Mouse (Mus musculus): ENCODE data around the gene Auts2. TPM values are rescaled to one million over a fixed set of nuclear protein-coding genes. Genes with fewer than 3 reads are reported as not detected.

Gene Auts2
- polyA plus RNA-seq, 1 experiment from 2014 or later = 19.0 TPM

DNA sequence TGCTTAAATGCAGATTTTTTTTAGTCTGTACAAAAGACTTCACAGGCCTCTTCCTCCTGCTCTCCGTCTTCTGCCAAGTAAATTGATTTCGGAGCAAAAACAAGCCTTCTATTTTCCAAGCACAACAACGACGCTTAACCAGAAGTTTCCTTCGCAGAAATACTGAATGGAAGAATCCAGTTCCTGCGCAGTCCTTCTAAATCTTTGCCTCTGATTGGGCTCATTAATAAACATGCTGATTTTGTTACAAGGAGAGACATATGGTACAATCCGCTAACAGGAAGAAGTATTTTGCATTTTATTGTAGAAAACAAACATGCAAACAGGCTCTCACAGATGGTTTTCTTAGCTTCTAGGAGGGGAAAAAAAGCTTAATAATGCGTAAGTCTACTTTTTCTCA lies 878.1 kb downstream of the Auts2 start:
- no peaks in the 10 kb centered on the region for H3K36me3 ChIP-seq
- no peak for ATAC-seq

GRCm38 (mm10) chr5:131664657-131665056 lies 878.5 kb downstream of the Auts2 start:
- Histone ChIP-seq H3K4me1 (replicated peaks) (no peaks in the 10 kb centered on the region), H3K36me3 (no peaks in the 10 kb centered on the region), H3K9ac (no peak overlapping the region), H3K4me2 (replicated peaks) (no peak overlapping the region), H3K4me3 (replicated peaks) (no peak overlapping the region), H3K9me3 (no peaks in the 10 kb centered on the region), H3K27ac (no peak overlapping the region), H3K27me3 (replicated peaks) (no peaks in the 10 kb centered on the region)
- 89% methylated on average over 7 of the region's 7 CpGs for WGBS
- ATAC-seq = no peak

More for the DNA sequence above, 878.1 kb downstream of the Auts2 start:
- Histone ChIP-seq H3K27ac (no peak overlapping the region), H3K4me3 (replicated peaks) (no peak overlapping the region), H3K4me2 (replicated peaks) (no peak overlapping the region), H3K9ac (no peak overlapping the region), H3K9me3 (no peaks in the 10 kb centered on the region), H3K27me3 (replicated peaks) (no peaks in the 10 kb centered on the region), H3K4me1 (replicated peaks) (no peaks in the 10 kb centered on the region)
- 82% methylated on average over 8 of the region's 8 CpGs for WGBS

- 86% methylated on average over 2 of the region's 2 CpGs for WGBS
- Histone ChIP-seq H3K27ac (no peak overlapping the region), H3K9ac (no peak overlapping the region), H3K9me3 (no peaks in the 10 kb centered on the region), H3K36me3 (no peaks in the 10 kb centered on the region), H3K4me1 (replicated peaks) (no peaks in the 10 kb centered on the region), H3K4me3 (replicated peaks) (no peak overlapping the region), H3K4me2 (replicated peaks) (no peak overlapping the region), H3K27me3 (replicated peaks) (no peaks in the 10 kb centered on the region)
- ATAC-seq = no peak
These were observed 880.5 kb downstream of the Auts2 start for GRCm38 (mm10) chr5:131662657-131663056.

DNA sequence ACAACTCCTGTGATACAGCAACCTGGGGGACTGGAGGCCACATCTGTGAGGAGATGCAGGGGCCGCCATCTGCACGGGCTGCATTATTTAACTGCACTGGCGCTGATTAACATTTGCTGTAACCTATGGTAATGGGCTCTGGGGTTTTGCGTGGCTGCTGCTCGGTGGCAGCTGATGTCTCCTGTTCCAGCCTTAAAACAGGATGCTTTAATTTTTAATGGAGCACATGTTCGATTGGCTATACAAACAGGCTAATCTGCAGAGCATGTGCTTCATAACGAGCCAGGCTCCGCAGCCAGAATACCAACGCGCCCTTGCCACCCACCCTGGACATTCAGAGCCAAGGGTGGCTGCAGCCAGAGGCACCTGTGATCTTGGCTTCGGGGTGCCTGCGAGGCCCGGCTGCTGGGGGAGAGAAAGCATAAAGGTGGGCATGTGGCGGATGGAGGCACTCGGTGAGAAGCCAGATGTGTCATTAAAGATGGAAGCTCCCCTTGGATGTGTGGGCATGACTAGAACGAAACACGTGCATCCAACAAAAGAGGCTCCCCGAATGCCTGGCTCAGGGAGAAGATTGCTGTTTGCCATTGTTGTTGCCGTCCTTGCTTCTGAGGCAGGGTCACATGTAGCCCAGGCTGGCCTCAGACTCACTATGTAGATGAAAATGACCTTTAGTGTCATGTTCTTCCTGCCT lies 884.2 kb downstream of the Auts2 start:
- Histone ChIP-seq H3K9me3 (no peaks in the 10 kb centered on the region), H3K9ac (no peak overlapping the region), H3K4me3 (replicated peaks) (no peak overlapping the region), H3K4me2 (replicated peaks) (no peak overlapping the region), H3K27me3 (replicated peaks) (no peaks in the 10 kb centered on the region), H3K27ac (no peak overlapping the region), H3K4me1 (replicated peaks) (no peaks in the 10 kb centered on the region), H3K36me3 (no peaks in the 10 kb centered on the region)
- WGBS = 92% methylated on average over 19 of the region's 19 CpGs
- no peak for ATAC-seq

GRCm38 (mm10) chr5:131654206-131654605 lies 888.9 kb downstream of the Auts2 start:
- WGBS = 67% methylated on average over 7 of the region's 7 CpGs
- no peak overlapping the region for H3K9ac ChIP-seq
- H3K36me3 ChIP-seq = no peaks in the 10 kb centered on the region
- ATAC-seq = no peak
- no peak overlapping the region for H3K4me2 ChIP-seq (replicated peaks)
- no peak overlapping the region for H3K27ac ChIP-seq
- H3K4me3 ChIP-seq (replicated peaks) = no peak overlapping the region
- H3K9me3 ChIP-seq = no peaks in the 10 kb centered on the region
- H3K27me3 ChIP-seq (replicated peaks) = no peaks in the 10 kb centered on the region
- no peaks in the 10 kb centered on the region for H3K4me1 ChIP-seq (replicated peaks)

DNA sequence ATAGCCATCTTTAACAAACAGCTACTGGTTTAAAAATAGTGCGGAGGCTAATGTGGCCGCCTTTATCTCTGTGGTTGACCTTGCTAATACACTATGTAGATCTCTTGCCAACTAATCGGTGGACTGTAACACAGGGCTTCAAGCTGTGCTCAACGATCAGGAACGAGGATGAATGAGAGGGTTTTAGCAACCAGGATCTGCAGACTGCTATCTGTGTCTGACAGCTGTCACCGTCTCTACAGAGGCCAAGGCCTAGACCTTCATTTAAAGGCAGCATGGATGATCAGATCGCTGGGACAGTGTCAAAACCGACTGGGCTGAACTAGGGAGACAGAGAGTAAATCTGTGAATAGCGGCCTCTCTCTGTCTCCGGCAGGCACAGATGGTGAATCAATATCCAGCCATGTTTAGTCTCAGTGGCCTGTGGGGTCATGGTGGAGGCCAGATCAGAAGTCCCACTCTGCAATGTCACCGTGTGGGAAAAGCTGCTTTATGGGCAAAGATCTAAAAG lies 892.7 kb downstream of the Auts2 start:
- H3K9me3 ChIP-seq = no peaks in the 10 kb centered on the region
- H3K27ac ChIP-seq = no peak overlapping the region
- H3K9ac ChIP-seq = no peak overlapping the region
- WGBS = 57% methylated on average over 11 of the region's 11 CpGs
- no peak overlapping the region for H3K4me3 ChIP-seq (replicated peaks)
- H3K4me2 ChIP-seq (replicated peaks) = no peak overlapping the region
- ATAC-seq = no peak
- no peaks in the 10 kb centered on the region for H3K36me3 ChIP-seq
- 0 out of 2 replicates have a peak, but pooled peaks cover 2% of the 10 kb centered on the region for H3K4me1 ChIP-seq (replicated peaks)
- no peaks in the 10 kb centered on the region for H3K27me3 ChIP-seq (replicated peaks)

DNA sequence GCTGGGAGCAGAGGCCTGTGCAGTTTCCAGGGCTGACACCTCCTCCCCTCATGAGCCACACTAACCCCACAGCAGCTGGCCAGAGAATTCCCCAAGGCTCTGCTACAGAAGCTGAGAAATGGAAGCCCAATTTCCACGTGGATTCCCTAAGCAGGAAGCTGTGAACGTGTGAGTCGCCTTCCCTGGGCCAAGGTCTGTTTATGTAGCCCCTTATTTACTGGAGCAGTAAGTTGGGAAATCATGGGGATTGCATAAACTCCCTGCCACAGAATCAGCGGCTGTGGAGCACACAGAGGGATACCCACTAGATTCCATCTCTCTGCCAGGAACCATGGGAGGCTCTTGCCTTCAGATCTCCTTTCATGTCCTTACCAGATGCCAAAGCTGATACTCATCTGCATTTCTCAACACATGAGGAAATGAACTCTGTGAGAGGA lies 895.4 kb downstream of the Auts2 start:
- Histone ChIP-seq H3K4me2 (replicated peaks) (no peak overlapping the region), H3K9ac (no peak overlapping the region), H3K27ac (no peak overlapping the region), H3K4me3 (replicated peaks) (no peak overlapping the region), H3K36me3 (no peaks in the 10 kb centered on the region), H3K9me3 (no peaks in the 10 kb centered on the region), H3K27me3 (replicated peaks) (no peaks in the 10 kb centered on the region), H3K4me1 (replicated peaks) (0 out of 2 replicates have a peak, but pooled peaks cover 2% of the 10 kb centered on the region)
- 25% methylated on average over 4 of the region's 4 CpGs for WGBS
- ATAC-seq = no peak

GRCm38 (mm10) chr5:131647104-131647682 lies 896.0 kb downstream of the Auts2 start:
- H3K27me3 ChIP-seq (replicated peaks) = no peaks in the 10 kb centered on the region
- H3K36me3 ChIP-seq = no peaks in the 10 kb centered on the region
- 0 out of 2 replicates have a peak, but pooled peaks cover 2% of the 10 kb centered on the region for H3K4me1 ChIP-seq (replicated peaks)
- H3K27ac ChIP-seq = no peak overlapping the region
- H3K4me2 ChIP-seq (replicated peaks) = no peak overlapping the region
- no peak overlapping the region for H3K9ac ChIP-seq
- ATAC-seq = no peak
- no peak overlapping the region for H3K4me3 ChIP-seq (replicated peaks)
- no peaks in the 10 kb centered on the region for H3K9me3 ChIP-seq
- WGBS = 44% methylated on average over 4 of the region's 4 CpGs

- Histone ChIP-seq H3K4me3 (replicated peaks) (no peak overlapping the region), H3K27ac (no peak overlapping the region), H3K36me3 (no peaks in the 10 kb centered on the region), H3K9me3 (no peaks in the 10 kb centered on the region), H3K4me1 (replicated peaks) (0 out of 2 replicates have a peak, but pooled peaks cover 2% of the 10 kb centered on the region), H3K9ac (no peak overlapping the region), H3K27me3 (replicated peaks) (no peaks in the 10 kb centered on the region), H3K4me2 (replicated peaks) (no peak overlapping the region)
- no peak for ATAC-seq
- WGBS = 89% methylated on average over 10 of the region's 10 CpGs
These were observed 896.9 kb downstream of the Auts2 start for GRCm38 (mm10) chr5:131646192-131646775.

DNA sequence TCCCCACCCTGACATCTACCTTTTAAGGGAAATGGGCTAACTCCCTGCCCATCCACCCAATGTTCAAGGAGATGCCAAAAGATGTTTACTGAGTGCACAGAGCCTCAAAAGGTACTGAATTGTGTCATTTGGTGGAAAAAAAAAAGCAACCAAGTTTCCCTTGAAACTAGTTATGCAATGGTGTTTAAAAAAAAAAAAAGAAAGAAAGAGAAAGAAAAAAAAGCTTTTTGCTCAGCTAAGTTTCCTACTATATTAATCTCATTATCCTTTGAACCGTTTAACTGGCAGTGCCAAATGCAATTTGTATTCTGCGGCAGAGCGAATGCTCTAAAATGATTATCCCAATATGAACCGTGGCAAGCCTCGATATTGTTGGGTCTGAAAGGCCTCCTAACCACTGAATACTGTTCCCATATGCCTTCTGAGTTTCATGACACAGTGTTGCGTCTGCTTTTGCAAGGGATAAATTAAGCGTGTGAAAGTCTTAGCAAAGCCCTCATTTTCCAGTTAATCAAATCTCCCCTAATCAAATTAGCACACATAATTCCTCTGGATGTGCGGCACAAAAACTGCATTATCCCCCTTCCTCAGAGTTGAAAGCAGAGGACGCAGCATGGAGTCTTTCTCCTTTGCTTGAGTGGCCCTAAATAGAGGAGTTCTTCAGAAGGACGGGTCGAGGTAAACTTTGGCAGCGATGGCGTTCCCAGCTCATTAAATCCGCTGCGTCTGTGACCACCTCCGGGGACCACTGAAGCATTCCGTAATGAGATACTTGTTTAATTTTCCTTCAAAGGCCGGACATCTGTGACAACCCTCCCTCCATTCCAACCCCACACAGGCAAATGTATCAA lies 897.6 kb downstream of the Auts2 start:
- Histone ChIP-seq H3K4me1 (replicated peaks) (0 out of 2 replicates have a peak, but pooled peaks cover 2% of the 10 kb centered on the region), H3K9ac (no peak overlapping the region), H3K36me3 (no peaks in the 10 kb centered on the region), H3K4me2 (replicated peaks) (no peak overlapping the region), H3K4me3 (replicated peaks) (no peak overlapping the region), H3K9me3 (no peaks in the 10 kb centered on the region), H3K27ac (no peak overlapping the region), H3K27me3 (replicated peaks) (no peaks in the 10 kb centered on the region)
- no peak for ATAC-seq
- WGBS = 83% methylated on average over 18 of the region's 18 CpGs

DNA sequence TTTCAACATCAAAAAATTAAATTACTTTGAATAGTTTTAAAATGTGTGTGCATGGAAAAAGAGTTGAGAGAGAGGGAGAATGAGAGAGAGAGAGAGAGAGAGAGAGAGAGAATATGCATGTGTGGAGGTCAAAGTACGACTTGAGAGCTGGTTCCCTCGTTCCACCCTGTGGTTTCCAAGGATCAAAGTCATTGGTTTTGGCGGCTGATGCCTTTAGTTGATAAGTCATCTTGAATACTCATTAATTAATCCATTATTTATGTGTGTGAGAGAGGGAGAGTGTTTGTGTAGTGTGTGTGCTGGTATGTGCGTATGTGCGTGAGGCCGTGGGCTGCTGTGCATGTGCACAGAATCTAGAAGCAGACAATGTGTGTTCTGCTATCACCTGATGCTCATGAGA lies 898.8 kb downstream of the Auts2 start:
- Histone ChIP-seq H3K4me2 (replicated peaks) (no peak overlapping the region), H3K27me3 (replicated peaks) (no peaks in the 10 kb centered on the region), H3K4me1 (replicated peaks) (0 out of 2 replicates have a peak, but pooled peaks cover 2% of the 10 kb centered on the region), H3K9me3 (no peaks in the 10 kb centered on the region), H3K4me3 (replicated peaks) (no peak overlapping the region), H3K36me3 (no peaks in the 10 kb centered on the region), H3K9ac (no peak overlapping the region), H3K27ac (no peak overlapping the region)
- WGBS = 87% methylated on average over 6 of the region's 6 CpGs
- ATAC-seq = no peak
